Mouse (Mus musculus): ENCODE measurements around the gene Tenm2. TPM values are rescaled to one million over a fixed set of nuclear protein-coding genes. Genes with fewer than 3 reads are reported as not detected.

The Tenm2 gene
- polyA plus RNA-seq, 1 experiment from 2014 or later = 1.2 TPM

GRCm38 (mm10) chr11:35962431-35962830 lies 1273.3 kb downstream of the Tenm2 start:
- Histone ChIP-seq H3K4me1 (peaks cover 12% of the 10 kb centered on the region), H3K27ac (replicated peaks) (no peak overlapping the region), H3K4me2 (no peak overlapping the region), H3K27me3 (replicated peaks) (no peaks in the 10 kb centered on the region), H3K9me3 (no peaks in the 10 kb centered on the region), H3K9ac (no peak overlapping the region), H3K4me3 (no peak overlapping the region), H3K36me3 (no peaks in the 10 kb centered on the region)
- no peak for ATAC-seq (ENCODE audit: extremely low read depth, insufficient number of reproducible peaks, low FRiP score, low TSS enrichment)
- 82% methylated on average over 2 of the region's 2 CpGs for WGBS

- WGBS = 80% methylated on average over 3 of the region's 3 CpGs
- Histone ChIP-seq H3K4me1 (peaks cover 13% of the 10 kb centered on the region), H3K9ac (no peak overlapping the region), H3K36me3 (no peaks in the 10 kb centered on the region), H3K4me3 (no peak overlapping the region), H3K27ac (replicated peaks) (no peak overlapping the region), H3K9me3 (no peaks in the 10 kb centered on the region), H3K4me2 (no peak overlapping the region), H3K27me3 (replicated peaks) (no peaks in the 10 kb centered on the region)
- ATAC-seq (ENCODE audit: extremely low read depth, insufficient number of reproducible peaks, low FRiP score, low TSS enrichment) = no peak
Observed at GRCm38 (mm10) chr11:35959270-35959669, 1276.5 kb downstream of the Tenm2 start.
